Mouse (Mus musculus) CD4-positive, CD25-positive, alpha-beta regulatory T cell, adult 2 months (primary cell): Measurements from ENCODE around the gene Dhx16.
"Not testable (repeated sequence)": the region's sequence is repeated elsewhere in the genome, so short reads cannot be mapped to it uniquely, and the experiment has no call there.

Source experiments
- DNase-seq: peaks from one replicate; pipeline ENCODE4 v3.0.0-alpha.2; 2012; ENCODE audit warnings: low read depth, low spot score

Dhx16 gene

DNA sequence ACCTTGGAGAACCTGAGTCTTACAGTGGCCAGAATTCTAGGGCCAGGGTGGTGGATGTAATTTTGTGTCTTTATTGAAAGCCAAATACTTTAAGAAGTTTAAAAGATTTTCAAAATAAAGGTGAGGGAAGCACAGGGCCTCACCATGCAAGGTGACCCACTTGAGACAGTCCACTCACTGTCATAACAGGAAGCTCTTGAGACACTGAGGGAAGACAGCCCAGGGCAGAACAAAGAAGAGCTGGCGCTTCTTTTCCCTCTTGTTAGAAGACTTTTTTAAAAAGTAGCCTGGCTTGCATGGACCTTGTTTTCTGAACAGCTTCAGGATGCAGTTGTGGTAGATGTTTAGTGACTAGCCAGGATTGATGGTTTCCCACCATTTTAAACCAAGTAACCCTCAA is 40.8 kb downstream of the Dhx16 start:
- DNase-seq = no peak

DNA sequence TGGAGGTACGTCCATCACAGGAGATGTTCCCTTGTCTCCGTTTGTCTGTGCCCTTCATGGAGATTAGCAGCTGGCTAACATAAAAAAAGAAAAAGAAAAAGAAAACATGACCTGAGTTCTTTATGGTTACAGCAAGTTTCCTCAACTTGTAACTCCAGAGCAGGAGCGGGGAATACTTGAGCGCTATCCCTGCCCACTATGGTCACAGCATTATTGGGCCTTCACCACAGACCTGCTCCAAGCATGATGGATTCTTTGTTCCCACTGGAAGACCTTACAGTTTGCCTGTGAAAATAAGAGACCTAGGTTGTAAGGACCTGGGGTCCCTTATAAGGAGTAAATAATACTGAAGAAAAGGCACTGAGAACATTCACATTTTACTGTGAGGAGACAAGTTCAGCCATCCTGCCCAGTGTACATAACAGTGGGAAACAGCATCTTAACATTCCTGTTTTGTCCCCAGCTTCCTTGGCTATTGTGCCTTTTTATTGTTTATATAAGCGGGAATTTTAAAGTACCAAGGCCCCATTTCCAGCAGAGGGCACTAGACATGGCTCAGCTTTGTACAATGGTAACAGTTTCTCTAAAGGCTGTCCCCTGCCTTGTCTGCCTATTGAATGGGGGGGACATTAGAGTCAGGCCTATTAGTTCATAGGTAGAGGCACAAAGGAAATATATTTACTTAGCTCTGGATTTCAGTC is 41.4 kb downstream of the Dhx16 start:
- peak; percentile 57 for DNase-seq

DNA sequence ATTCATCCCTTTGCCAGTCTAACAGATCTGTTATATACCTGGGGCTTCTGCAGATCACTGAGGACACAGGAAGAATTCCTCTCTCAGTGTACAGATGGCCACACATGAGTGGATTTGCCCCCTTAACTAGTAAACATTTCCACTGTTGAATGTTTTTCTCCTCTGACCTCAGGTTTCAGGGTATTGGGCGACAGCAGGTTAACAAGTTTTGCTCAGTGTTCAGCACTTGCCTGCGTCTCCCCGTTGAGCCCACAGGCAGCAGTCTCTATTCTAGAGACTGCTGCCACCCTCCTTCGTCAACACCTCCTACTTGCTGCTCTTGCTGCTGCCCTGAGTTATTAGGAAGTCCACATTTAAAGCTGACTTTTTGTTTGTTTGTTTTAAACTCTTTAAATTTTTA is 42.1 kb downstream of the Dhx16 start:
- no peak for DNase-seq

DNA sequence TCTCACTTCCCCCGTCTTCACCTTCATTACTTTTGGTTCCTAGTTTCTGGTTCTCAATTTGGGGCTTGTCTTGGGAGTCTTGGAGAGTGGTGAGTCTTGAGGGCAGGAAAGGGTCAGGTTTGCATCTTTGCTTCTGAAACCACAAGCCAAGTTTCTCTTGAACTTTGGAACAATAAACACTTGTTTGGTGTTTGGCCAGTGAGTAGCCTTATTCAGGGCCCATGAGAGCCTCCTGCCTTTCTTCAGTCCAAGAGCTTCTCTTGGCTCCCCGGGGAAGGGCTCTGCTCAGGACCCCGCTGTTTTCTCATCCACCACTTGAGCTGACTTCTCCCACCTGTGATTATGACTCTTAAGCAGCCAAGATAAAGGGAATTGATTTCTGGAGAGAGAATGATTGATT is 42.9 kb downstream of the Dhx16 start:
- no peak for DNase-seq

DNA sequence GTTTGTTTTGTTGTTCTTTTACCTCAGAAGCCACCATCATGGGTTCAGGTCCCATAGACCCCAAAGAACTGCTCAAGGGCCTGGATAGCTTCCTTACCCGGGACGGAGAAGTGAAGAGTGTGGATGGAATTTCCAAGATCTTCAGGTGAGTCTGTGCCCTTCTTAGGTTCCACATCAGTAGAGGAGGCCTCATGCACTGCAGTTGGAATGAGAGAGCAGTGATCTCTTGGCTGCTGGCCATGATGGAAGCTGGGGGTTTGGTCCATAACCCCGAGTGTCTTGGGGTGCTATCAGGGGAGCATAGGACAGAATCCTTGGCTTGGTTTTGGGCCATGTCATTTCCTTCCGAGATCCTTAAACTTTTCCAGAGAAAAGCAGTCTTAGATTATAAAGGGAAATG is 43.7 kb downstream of the Dhx16 start:
- DNase-seq = no peak

DNA sequence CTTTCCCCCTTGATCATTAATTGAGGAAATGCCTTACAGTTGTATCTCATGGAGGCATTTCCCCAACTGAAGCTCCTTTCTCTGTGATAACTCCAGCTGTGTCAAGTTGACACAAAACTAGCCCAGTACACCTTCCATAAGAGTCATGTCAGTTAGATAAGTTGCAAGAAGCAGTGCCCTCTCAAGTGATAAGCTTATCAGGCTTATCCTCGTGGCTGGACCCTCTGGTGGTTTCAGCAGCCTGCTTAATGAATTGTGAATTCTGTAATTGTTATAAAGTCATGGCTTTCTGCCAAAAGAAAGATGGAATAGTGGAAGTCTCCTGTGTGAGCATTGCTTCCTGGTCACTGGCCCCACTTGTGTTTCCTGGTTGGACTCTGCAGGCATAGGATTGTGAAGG is 47.9 kb downstream of the Dhx16 start:
- no peak for DNase-seq

DNA sequence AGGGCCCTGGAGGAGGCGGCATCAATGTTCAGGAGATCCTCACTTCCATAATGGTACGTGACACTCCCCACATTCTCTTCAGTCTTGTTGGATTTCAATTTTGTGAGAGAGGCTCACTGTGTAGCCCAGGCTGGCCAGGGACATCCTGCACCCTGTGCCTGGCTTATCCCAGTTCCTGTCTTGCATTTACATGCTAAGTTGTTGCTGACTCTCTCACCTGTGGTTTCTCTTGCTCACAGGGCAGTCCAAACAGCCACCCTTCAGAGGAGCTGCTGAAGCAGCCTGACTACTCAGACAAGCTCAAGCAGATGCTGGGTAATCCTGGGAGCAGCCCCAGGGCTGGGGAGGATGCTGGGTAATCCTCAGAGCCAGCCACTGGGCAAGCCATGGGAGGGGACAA is 49.9 kb downstream of the Dhx16 start:
- no peak for DNase-seq

DNA sequence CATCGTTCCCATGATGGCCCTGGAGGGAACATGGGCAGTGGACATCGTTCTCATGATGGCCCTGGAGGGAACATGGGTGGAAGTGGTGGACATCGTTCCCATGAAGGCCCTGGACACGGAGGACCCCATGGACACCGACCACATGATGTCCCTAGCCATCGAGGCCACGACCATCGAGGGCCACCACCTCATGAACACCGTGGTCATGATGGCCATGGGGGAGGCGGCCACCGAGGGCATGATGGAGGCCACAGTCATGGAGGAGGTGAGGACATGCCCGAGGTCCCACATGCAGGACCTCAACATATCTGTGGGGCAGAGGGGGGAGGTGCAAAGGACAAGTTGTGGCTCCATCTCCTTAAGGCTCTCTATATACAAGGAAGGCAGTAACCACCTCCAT is 51.0 kb downstream of the Dhx16 start:
- no peak for DNase-seq

DNA sequence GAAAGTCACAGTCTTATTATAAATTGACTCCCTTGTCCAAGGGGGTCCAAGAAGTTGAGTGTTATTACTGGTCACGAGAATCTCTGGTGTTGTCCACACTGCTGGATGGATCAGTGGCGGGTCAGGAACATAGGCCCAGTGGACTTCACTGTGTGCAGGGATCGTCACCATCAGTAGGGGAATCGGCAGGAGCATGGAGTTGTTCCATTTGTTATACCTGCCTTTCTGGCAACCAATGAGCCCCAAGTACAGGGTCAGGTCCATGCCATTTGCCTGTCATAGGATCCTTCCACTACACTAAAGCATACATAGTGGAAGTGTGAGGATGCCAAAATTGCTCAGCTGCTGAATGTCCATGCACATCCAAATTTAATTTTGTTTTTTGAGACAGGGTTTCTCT is 53.0 kb downstream of the Dhx16 start:
- DNase-seq = no peak

DNA sequence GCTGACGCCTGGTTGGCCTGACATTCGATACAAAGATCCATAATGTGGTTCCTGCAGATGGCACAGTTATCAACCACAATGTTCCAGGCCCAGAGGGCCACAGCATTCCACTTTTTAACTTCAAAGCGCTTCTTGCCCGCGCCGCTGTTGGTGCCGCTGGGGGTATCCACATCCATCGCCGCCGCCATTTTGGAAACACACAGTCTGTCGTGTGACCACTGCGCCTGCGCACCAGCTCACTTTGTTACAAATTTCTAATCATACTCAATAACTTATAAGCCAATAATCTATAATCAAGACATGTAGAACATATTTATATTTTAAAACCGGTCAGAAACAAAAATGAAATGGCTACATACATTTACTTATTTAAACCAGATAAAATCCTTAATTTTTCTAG is 56.1 kb downstream of the Dhx16 start:
- not testable (repeated sequence) for DNase-seq

DNA sequence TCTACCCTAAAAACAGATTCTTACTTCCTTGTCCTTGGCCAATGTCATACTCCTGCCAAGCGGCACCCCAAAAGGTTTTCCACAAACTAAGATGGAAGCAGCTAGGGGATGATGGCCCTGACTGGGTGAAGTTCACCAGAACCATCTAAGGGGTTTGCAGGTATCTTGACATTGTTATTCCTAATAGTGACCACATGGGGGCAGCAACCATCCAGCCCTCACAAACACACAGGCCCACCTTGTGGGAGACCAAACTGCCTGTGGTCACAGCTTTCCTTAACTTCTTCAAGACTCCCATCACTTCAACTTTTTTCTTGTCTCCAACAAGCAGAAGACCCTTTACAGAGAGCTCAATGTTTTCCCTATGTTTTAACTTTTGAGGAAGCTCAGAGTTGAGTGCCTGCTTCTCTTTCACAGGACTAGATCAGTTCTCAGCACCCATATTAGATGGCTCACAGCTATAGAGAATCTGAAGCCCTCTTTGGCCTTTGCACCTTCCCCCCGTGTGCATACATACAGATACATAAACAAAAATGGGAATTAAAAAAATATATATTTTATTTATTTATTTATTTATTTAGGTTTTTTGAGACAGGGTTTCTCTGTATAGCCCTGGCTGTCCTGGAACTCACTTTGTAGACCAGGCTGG is 58.2 kb downstream of the Dhx16 start:
- DNase-seq = peak; percentile 90

DNA sequence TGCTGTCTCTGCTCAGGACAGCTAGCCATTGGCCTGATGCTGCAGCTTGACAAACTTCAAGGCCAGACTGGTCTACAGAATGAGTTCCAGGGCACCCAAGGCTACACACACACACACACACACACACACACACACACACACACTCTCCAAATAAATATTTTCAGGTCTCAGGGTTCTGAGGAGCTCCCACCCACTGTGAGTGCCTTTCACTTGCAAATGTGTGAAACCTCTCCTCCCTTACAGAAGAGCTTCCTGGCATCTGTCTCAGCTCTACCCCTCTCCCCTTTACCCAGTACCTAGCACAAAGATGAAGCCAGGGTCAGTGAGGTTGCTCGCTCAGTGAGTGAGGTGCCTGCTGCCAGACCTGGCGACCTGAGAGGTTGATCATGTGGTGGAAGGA is 59.5 kb downstream of the Dhx16 start:
- no peak for DNase-seq

DNA sequence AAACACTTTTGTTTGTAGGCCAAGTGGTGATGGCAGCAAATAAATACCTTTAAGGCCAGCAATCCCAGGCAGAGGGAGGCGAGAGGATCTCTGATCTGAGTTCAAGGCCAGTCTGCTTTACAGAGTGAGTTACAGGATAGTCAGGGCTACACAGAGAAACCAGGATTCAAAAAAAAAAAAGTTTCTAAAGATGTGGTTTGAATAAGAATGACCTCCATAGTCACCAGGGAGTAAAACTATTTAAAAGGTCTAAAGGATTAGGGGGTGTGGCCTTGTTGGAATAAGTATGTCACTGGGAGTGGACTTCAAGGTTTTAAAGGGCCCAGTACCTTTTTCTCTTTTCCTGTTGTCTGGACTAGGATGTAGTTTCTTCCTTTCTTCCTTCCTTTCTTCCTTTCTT is 60.3 kb downstream of the Dhx16 start:
- DNase-seq = no peak
